Mouse (Mus musculus) naive thymus-derived CD4-positive, alpha-beta T cell, adult 2 months (primary cell): ENCODE measurements at regions not wholly inside any gene's neighbourhood (a gene's known extent, or its start where the extent isn't known, plus 50 kb on each side); places are given as distances from the start of the nearest gene placed in this dataset.

ENCODE experiments used
- DNase-seq: peaks from one replicate; pipeline ENCODE4 v3.0.0-alpha.2; 2011; ENCODE audit warnings: low read depth

- no peak for DNase-seq
Measured at GRCm38 (mm10) chr14:101382838-101383237, 182.7 kb upstream of the Prr30 start.

GRCm38 (mm10) chr14:101381943-101382342, 181.8 kb upstream of the Prr30 start:
- no peak for DNase-seq

DNA sequence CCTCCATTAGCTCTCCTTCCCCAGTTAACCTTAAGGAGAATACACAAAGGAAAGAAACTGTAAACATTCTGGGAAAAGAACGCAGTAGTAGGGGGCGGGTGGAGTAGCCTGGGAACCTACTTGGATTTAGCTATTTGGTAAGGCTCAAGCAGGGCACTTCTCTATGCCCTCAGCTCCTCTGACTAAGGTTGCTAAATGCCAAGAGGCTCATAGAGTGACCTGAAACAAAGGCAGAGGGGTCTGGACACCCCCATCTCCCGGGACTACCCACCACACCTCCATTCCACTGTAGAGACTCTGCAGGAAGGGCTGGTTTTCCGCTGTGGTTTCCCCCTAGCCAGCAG, 179.5 kb upstream of the Prr30 start:
- no peak for DNase-seq

DNA sequence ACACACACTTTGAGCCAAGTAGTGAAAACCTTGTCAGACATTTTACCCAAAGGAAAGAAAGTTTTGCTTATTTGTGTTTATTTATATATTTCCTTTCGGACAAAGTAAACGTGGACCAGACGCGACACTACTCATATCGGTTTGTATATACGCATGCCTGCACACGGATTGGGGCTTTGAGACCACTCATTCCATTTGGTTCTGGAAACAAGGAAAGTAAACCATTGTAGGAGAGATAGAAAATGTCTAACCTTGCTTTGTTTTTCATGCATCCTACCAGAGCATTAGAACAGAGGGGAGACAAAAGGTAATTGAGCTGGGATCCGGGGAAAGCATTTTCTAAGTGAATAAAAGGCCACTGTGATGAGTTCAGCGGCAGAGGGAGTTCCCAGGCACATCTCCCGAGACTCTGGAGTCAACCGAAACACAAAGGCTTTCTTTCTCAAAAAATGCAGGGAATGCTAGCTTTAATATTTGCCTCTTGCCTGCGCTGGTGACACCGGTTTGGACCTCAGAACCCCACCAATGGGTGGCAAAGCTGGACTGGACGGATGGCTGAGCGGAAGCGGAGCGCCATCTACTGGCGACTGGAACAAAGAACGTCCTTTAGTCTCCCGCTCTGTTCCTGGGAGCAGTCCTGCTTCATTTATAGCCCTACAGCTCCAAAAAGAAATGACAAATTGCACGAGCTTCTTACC, 179.0 kb upstream of the Prr30 start:
- DNase-seq = peak; percentile 22

DNA sequence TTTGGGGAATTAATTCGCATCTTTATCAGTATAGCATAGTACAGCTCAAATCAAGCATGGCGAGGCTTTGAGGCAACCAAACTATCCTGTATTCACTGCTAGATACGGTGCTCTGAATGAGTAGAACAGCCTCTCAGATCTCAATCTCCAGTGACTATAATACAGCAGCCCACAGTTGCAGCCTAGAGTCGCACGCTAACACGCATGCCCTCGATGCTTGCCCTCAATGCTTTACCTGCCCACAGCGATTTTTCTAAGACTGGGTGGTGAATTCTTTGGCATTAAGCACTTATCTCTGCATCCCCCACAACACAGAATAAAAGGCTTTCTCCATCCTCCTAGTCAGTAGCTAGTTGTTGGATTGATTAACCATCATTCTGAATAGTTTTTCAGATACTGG, 178.4 kb upstream of the Prr30 start:
- no peak for DNase-seq

- DNase-seq = no peak
Measured at GRCm38 (mm10) chr14:101376690-101377089, 176.6 kb upstream of the Prr30 start.

GRCm38 (mm10) chr14:101375833-101376232, 175.7 kb upstream of the Prr30 start:
- no peak for DNase-seq

- DNase-seq = no peak
Measured at GRCm38 (mm10) chr14:101373864-101374263, 173.7 kb upstream of the Prr30 start.

- no peak for DNase-seq
Measured at GRCm38 (mm10) chr14:101359860-101360259, 159.7 kb upstream of the Prr30 start.

GRCm38 (mm10) chr14:101353009-101353378, 152.9 kb upstream of the Prr30 start:
- no peak for DNase-seq

GRCm38 (mm10) chr14:101352046-101353008, 152.2 kb upstream of the Prr30 start:
- no peak for DNase-seq

- DNase-seq = no peak
Measured at GRCm38 (mm10) chr14:101340331-101340730, 140.2 kb upstream of the Prr30 start.

GRCm38 (mm10) chr14:101332015-101332414, 131.9 kb upstream of the Prr30 start:
- DNase-seq = no peak

- no peak for DNase-seq
Measured at GRCm38 (mm10) chr14:101327421-101327820, 127.3 kb upstream of the Prr30 start.

DNA sequence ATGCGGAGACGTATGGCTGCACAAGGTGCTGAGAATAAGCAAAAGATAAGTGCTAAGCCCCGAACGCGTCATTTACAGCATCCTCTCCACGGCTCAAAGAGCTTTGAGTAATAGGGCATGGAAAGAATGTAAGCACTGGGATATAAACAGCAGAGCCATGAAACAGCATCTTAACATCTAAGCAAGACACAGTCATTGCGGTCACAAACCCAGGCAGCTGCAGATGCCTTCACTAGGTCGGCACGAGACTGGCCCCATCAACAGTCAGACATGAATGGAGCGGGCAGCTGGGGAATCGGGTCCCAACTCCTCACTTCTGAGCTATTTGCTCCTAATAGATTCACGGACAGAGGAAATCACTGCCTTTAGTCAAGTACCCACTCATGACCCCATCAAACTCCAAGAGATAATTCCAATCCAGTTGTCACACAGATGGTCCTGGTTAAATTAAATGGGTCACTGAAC, 126.4 kb upstream of the Prr30 start:
- DNase-seq = no peak

- no peak for DNase-seq
Measured at GRCm38 (mm10) chr14:101323361-101323760, 123.2 kb upstream of the Prr30 start.

DNA sequence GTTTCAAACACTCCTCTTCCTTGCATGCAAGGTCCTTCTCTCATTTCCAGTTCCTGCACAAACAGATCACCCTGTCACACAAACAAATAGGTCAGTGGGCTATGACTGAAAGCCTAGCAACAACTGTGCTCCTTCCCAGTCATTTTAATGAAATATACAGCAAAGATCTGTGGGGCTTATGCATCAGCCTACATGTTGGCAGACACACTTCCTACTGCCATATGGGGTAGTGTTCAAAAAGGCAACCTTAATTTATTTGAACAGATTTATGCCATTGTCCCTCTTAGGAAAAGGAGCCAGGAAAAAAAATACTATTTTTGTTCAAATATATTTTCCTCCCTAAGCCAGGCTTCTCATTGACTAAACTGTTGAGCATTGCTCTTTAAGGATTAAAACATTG, 107.8 kb upstream of the Prr30 start:
- no peak for DNase-seq

DNA sequence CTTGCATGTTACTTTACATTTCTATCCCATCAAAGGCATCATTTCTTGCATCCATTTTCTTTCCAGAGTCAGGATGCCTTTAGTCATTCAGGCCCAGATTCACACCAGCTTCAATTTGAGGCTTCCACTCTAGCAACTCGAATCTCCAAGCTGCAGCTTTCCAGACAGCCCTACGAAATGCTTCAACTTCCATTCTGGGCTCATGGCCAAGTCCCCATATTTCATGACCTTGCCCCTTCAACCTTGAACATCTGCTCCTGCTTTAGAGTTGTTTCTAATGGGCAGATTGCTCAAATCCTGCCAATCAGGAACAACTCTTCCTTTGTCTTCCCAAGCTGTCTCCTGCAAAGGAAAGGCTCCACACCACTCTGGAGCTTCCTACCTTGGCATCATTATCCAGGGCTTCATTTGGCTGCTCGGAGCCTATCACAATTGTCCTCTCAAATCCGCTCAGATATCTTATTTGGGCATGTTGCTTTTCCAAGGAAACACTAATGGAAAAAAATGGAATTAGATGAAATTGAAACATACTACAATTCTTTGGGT, 104.4 kb upstream of the Prr30 start:
- DNase-seq = no peak

DNA sequence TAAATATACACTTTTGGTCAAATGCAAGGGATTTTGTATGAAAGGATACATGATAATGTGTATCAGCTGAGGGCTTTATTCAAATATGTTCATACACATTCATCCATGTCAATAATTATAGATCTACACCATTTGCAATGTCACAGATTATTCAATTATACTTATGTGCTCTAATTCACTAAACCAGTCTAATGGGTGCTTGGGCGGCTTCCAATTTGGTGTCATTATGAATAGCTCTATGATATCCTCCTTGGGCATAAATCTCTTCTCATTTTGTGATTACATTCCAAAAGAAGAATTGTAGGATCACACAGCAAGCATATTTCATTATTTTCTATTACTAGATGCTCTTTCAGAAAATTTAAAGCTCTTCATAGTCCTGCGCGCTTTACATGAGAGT, 97.7 kb upstream of the Prr30 start:
- DNase-seq = no peak

- no peak for DNase-seq
Measured at GRCm38 (mm10) chr14:101294693-101295092, 94.6 kb upstream of the Prr30 start.

DNA sequence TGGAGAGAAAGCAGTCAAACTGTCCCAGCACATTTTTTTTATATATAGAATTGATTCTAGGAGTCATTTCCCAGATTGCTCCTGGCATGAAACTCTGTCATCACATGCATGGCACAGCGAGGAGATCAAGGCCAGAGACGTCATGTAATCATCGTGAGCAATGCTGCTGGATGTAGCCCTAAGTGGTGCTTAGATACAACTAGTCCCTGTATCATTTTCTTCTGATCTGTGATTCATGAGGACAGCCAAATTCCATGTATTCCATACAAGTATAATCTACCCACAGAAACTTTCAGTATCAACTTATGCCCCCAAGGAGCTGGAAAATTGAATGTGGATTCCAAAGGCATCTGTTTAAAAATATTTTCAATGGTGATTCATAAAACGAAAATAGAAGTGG, 87.6 kb upstream of the Prr30 start:
- no peak for DNase-seq

GRCm38 (mm10) chr14:101269048-101269789, 69.1 kb upstream of the Prr30 start:
- DNase-seq = no peak
